Mouse (Mus musculus) kidney, postnatal 4 days (tissue): ENCODE measurements at regions not wholly inside any gene's neighbourhood (a gene's known extent, or its start where the extent isn't known, plus 50 kb on each side); places are given as distances from the start of the nearest gene placed in this dataset.

Experiments
- DNase-seq, 2 experiments: peaks; one replicate each; pipeline ENCODE4 v3.0.0; 2021; ENCODE audit warnings: mixed read lengths in 2 of 2

DNA sequence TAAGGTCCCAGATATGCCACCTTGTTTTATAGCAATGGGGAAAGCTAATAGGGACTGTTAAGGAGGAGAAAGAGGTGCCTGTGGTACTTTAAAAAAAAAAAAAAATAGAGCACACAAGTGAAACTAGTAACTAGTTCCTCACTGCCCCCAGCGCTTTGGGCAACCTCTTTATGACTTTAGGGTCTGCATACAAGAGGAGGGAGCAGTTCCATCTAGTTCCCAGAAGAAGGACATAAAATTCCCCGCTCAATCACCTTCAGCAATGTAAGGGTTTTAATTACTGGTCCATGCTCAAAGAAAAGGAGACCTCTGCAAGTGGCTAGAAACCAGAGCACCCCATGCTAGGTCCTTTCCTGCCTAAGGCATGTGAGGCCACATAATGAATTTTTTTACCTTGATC lies 95.8 kb upstream of the Tsc22d2 start:
- peak in 1 of 2 experiments; percentile 35 for DNase-seq

DNA sequence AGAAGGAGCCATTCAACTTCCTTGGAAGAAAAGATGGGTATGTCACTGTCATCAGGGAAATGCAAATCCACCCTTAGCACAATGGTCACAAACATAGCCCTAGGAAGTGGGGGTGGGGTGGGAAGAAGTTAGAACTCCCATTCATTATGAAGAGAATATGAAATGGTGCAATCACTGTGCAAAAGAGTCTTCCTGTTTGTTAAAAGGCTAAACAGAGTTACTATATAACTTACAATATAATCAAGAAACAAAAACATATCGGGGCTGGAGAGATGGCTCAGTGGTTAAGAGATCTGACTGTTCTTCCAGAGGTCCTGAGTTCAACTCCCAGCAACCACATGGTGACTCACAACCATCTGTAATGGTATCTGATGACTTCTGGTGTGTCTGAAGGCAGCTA lies 95.1 kb upstream of the Tsc22d2 start:
- DNase-seq = no peak

DNA sequence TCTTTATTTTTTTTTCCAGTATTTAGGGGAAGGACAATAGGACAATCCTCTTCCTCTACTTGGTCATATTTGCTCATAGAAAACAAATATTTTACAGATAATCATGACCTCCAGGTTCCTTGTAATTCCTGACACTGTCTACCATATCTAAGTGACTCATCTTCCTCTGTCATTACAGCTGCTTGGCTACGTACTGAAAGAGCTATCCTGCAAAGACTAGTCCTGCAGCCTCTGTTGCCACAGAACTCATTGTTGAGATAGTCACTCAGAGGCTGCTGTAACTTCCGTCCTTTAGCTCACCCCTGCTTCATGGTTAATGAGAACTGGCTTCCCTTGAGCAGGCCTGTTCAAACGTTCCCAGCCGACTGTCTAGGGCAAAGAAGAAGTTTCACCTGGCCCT lies 93.7 kb upstream of the Tsc22d2 start:
- DNase-seq = no peak

- no peak for DNase-seq
Measured at GRCm38 (mm10) chr3:58322322-58322721, 92.2 kb upstream of the Tsc22d2 start.

DNA sequence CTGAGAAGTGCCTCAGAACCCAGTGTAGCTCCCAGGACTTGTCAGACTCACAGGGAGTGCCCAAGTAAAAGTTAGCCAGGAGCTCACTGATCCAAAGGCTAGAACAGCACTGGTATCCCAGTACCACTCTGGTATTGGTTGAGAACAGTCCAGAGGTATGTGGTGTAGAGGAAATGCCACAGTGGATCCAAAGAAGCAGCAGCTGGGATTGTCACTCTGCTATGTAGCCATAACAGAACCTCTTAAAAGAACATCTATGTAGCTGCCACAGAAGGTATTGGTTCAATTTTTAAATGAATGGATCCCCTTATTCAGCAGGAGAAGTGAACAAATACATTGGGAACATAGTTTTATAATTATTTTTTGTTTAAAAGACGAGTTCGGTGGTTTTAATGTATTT lies 86.8 kb upstream of the Tsc22d2 start:
- DNase-seq = no peak

DNA sequence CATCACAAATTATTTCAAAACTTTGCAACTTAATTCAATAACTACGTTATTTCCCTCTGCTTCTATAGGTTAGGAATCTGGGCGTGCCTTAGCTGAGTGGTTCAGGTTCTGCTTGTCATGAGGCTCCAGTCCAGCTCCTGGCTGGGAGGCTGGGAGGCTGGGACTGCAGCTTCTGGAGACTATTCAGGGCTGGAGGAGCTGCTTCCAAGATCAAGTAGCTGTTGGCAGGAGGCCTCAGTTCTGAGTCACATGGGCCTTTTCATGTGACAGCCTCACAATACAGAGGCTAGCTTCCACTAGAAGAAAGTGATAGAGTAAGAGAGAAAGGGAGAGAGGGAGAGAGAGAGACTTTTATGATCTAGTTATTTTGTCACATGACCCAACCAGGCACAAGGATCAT lies 84.3 kb upstream of the Tsc22d2 start:
- peak in 1 of 2 experiments; percentile 33 for DNase-seq

GRCm38 (mm10) chr3:58333997-58334396 lies 80.5 kb upstream of the Tsc22d2 start:
- no peak for DNase-seq

DNA sequence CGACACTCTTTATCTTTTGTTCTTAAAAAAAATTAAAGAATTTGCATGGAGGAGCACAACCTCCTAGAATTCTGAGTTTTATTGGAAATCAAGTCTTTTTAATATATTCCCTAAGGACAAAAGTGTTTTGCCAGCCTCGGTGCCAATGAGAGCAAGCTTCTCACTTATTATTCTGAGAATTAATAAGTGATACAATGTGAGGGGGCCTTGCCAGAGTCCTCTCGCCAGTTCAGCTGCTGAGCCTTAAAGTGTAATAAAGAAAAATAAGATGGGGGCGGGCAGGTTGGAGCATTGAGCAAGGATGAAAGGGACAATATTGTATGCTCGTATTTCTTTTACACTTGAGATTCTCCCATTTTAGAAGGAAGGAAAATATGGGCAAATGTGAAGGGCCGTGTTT lies 79.2 kb upstream of the Tsc22d2 start:
- DNase-seq = no peak

GRCm38 (mm10) chr3:58336135-58336534 lies 78.4 kb upstream of the Tsc22d2 start:
- no peak for DNase-seq

GRCm38 (mm10) chr3:58336590-58336989 lies 77.9 kb upstream of the Tsc22d2 start:
- DNase-seq = no peak

DNA sequence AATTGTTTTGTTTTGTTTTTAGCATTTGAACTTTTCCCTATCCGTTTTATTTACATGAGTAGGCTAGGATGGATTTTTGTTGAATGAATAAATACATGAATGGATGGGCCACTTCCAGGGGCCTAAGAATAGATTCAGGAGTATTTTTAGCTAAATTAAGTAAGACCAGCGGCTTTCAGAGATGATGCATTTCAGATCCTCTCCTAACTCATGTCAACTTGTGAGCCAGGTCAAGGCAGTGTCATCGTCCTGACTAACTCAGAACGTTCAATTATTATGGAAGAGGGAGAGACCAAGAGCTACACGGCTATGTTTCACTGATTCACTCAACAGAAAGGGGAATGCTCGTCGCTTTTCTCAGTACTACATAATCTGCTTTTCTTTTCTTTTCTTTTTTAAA lies 75.5 kb upstream of the Tsc22d2 start:
- no peak for DNase-seq

DNA sequence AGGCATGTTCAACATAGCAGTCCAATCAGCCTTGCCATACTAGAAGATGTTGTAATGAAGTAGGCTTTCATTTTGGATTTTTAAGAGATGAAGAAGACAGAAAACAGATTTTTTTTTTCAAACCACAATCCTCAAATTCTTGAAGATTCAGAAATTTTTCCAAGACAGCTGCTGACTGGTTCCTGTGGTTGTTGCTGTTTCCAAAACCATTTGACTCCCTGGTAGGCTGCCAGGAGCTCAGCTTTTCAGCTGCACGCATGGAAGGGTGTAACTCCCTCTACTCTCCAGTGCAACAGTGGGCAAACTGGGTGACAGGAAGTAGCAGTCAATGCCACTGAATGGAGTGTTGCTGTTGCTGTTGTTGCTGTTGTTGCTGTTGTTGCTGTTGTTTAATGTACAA lies 72.4 kb upstream of the Tsc22d2 start:
- peak; percentile 5 to 13 for DNase-seq

- no peak for DNase-seq
Measured at GRCm38 (mm10) chr3:58362563-58362962, 52.0 kb upstream of the Tsc22d2 start.

- no peak for DNase-seq
Measured at GRCm38 (mm10) chr3:58364526-58364925, 50.0 kb upstream of the Tsc22d2 start.
